Mouse (Mus musculus) hindlimb bud, embryonic 11.5 days (tissue): ENCODE measurements around the gene Gas7.

Experiments
- DNase-seq: peaks from one replicate; pipeline ENCODE4 v3.0.0-alpha.2; 2012; ENCODE audit warnings: low read depth, low spot score; ENCODE audit errors: extremely low spot score

The Gas7 gene

DNA sequence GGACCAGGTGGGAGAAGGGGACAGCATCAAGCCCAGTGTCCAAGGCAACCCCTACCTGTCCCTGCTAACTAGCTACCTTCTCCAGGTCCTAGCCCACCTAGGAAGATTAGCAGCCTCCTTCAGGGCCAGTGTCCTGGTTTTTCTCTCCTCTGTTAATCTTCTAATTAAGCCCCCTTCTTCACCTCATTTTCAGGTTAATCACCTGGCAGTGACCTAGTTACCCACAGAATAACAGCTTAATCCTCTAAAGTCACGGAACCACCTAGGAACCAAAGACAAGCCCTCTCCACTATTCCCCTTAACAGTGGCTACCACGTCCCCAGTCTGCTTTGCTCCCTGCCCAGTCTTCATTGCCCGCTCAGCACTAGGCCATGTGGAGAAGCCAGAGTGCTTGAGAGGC lies 226.6 kb downstream of the Gas7 start:
- DNase-seq: no peak

- DNase-seq: no peak
Measured at GRCm38 (mm10) chr11:67686109-67686508, 230.9 kb downstream of the Gas7 start.

DNA sequence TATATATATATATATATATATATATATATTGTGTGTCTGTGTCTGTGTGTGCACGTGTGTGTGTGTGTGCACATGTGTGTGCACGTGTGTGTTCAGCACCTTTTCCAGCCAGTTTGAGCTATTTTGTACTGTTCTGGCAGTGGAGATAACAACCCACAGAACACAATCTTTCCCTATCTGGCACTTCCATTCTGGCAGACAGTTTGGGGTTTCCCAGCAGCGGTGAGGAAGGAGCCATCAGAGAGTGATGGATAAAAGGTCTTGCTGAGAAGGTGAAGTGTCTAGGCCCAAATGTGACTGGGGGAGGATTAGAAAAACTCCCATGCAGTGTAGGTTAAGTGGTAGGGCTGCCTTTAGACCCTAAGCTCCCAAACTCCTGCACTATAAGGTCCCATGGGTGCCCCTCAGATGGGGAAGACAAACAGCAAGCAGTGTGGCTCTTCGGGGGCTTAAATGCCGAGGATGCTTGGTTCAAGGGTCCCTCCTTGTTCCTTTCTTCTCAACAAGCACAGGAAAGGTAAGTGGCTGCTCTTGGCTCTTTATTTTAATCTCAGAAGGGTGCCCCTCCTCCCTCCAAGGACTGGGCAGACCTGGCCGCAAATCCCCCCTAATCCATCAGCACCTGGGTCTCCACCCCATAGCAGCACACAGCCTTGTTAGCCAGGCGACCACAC lies 239.6 kb downstream of the Gas7 start, which contains the start of gene Rcvrn:
Gene Rcvrn, plus strand, starts transcription at position 624 of the 674 bp plus-strand sequence.
- DNase-seq: no peak

- no peak for DNase-seq
Measured at GRCm38 (mm10) chr11:67712976-67713375, 257.7 kb downstream of the Gas7 start.

GRCm38 (mm10) chr11:67715382-67715781 lies 260.1 kb downstream of the Gas7 start:
- DNase-seq: no peak

GRCm38 (mm10) chr11:67721485-67721884 lies 266.2 kb downstream of the Gas7 start:
- DNase-seq: no peak

GRCm38 (mm10) chr11:67722399-67723156 lies 267.3 kb downstream of the Gas7 start:
- DNase-seq: no peak

- no peak for DNase-seq
Measured at GRCm38 (mm10) chr11:67723231-67724013, 268.2 kb downstream of the Gas7 start.

DNA sequence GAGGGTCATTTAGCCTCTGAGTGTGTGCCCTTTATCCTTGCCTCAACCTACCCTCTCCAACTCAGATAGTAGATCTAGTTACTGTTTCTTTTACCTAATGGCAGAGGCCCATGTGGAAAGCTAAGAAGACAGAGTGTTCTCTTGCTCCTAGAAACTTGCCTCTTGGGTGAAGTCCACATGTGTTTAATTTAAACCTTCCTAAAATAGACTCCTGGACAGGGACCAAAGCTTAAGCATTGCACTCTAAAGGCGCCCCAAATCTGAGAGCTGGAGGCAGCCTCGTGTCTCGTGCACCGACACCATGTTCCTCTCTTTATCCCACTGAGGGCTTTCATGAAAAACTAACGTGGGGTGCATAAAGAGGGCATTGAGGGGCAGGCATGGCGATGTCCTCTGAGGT lies 271.9 kb downstream of the Gas7 start:
- no peak for DNase-seq

DNA sequence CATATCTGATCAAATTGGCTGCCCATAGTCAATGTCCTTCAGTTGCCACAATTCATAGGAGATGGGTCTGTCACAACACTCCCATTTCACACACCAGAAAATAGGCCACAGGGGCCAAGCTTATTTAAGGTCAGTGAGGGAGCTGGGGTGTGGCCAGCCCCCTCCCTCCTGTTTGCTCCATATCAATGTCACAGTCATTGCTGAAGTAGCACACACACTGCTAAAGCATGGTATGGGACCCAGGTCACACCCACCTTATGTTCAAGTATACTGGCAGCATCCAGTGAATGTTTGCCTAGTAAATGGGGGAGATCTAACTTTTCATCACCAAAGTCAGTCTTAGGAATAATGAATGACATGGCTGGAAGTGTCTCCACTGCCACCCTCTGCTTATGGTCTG lies 273.5 kb downstream of the Gas7 start:
- DNase-seq: no peak

DNA sequence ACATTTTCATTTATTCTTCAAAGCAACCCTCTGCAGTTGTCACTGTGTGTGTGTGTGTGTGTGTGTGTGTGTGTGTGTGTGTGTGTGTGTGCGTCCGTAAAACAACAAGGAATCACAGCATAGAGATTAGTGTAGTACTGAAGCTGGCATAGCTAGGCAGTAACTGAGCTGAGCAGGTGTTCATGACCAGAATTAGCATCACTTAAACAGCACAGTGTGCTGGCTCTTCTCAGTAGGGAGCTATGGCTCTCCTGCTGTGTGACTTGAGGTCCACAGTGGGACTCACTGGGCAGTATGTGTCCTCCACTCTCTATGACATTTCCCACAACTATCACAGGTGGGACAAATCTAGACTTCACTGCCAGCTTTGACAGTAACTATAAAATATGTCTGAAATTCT lies 275.8 kb downstream of the Gas7 start:
- no peak for DNase-seq

DNA sequence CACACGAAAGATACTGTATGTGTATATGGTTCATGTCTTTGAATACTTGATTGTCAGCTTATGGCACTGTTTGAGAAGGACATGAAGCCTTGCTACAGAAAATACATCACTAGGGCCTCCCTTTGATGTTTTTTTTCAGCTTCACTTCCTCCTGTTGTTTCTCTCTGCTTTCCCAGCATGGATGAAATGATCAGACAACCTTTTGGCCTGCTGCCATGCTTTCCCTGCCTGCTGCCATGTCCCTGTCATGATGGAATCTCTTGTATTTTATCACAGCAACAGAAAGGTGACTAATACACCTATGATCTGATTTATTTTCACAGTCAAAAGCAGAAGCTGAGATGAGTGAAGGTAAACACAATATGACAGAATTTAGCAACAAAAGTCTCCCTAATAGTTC lies 278.5 kb downstream of the Gas7 start:
- DNase-seq: no peak

- no peak for DNase-seq
Measured at GRCm38 (mm10) chr11:67734597-67734996, 279.4 kb downstream of the Gas7 start.

DNA sequence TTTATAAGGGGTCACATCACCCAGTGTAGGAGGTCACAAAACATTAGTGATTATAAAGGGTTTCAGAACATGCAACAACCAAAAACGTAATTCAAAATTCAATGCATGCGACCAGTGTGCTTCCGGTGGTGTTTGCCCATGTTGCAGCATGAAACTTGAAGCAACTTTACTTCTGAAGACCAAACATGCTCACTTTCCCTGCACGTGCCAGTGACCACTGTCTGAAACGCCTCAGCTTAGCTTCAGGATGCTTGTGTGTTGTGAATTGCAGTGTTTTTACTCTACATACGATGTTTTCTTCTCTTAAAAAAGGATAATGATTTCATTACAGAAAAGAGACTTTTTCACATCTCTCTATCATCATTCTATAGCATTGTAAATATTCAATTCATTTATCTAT lies 283.1 kb downstream of the Gas7 start:
- no peak for DNase-seq
